Mouse (Mus musculus): Measurements from ENCODE around the gene Pax3. TPM values are rescaled to one million over a fixed set of nuclear protein-coding genes. Genes with fewer than 3 reads are reported as not detected.

The Pax3 gene
- polyA plus RNA-seq, 1 experiment from 2014 or later = 0.55 TPM

GRCm38 (mm10) chr1:78201251-78202010, 4.5 kb upstream of the Pax3 start:
- Histone ChIP-seq H3K27me3 (replicated peaks; ENCODE audit: control insufficient read depth, insufficient read depth, low read length) (peaks cover 99% of the 10 kb centered on the region), H3K27ac (ENCODE audit: low read depth, low read length) (no peak overlapping the region), H3K4me2 (no peak overlapping the region), H3K9ac (ENCODE audit: low read depth, low read length) (no peak overlapping the region), H3K4me1 (replicated peaks; ENCODE audit: control insufficient read depth, insufficient read depth, low read length) (no peaks in the 10 kb centered on the region), H3K36me3 (ENCODE audit: control insufficient read depth, insufficient read depth, low read length) (no peaks in the 10 kb centered on the region), H3K9me3 (ENCODE audit: control insufficient read depth, low read length) (no peaks in the 10 kb centered on the region), H3K4me3 (ENCODE audit: low read depth, low read length) (no peak overlapping the region)
- 2% methylated on average over 28 of the region's 28 CpGs for WGBS
- DNase-seq (ENCODE audit: low spot score) (no peak), ATAC-seq (replicated peaks; ENCODE audit: low FRiP score) (no peak)

- WGBS = 2% methylated on average over 15 of the region's 15 CpGs
- H3K36me3 ChIP-seq (ENCODE audit: control insufficient read depth, insufficient read depth, low read length) = no peaks in the 10 kb centered on the region
- no peak for DNase-seq (ENCODE audit: low spot score)
These were observed 3.3 kb upstream of the Pax3 start for GRCm38 (mm10) chr1:78200191-78200590.

GRCm38 (mm10) chr1:78199221-78199620, 2.3 kb upstream of the Pax3 start:
- no peak overlapping the region for H3K27ac ChIP-seq (ENCODE audit: low read depth, low read length)
- no peaks in the 10 kb centered on the region for H3K4me1 ChIP-seq (replicated peaks; ENCODE audit: control insufficient read depth, insufficient read depth, low read length)
- no peaks in the 10 kb centered on the region for H3K9me3 ChIP-seq (ENCODE audit: control insufficient read depth, low read length)
- ATAC-seq (replicated peaks; ENCODE audit: low FRiP score) (no peak), DNase-seq (ENCODE audit: low spot score) (no peak)
- WGBS = 6% methylated on average over 9 of the region's 9 CpGs
- no peak overlapping the region for H3K4me2 ChIP-seq
- no peaks in the 10 kb centered on the region for H3K36me3 ChIP-seq (ENCODE audit: control insufficient read depth, insufficient read depth, low read length)
- no peak overlapping the region for H3K9ac ChIP-seq (ENCODE audit: low read depth, low read length)
- H3K4me3 ChIP-seq (ENCODE audit: low read depth, low read length) = no peak overlapping the region
- peaks cover 99% of the 10 kb centered on the region for H3K27me3 ChIP-seq (replicated peaks; ENCODE audit: control insufficient read depth, insufficient read depth, low read length)

More at GRCm38 (mm10) chr1:78200191-78200590, 3.3 kb upstream of the Pax3 start:
- H3K4me1 ChIP-seq (replicated peaks; ENCODE audit: control insufficient read depth, insufficient read depth, low read length) = no peaks in the 10 kb centered on the region
- H3K27me3 ChIP-seq (replicated peaks; ENCODE audit: control insufficient read depth, insufficient read depth, low read length) = peaks cover 99% of the 10 kb centered on the region
- H3K9me3 ChIP-seq (ENCODE audit: control insufficient read depth, low read length) = no peaks in the 10 kb centered on the region
- ATAC-seq (replicated peaks; ENCODE audit: low FRiP score) = no peak
- no peak overlapping the region for H3K4me2 ChIP-seq
- H3K9ac ChIP-seq (ENCODE audit: low read depth, low read length) = no peak overlapping the region
- no peak overlapping the region for H3K4me3 ChIP-seq (ENCODE audit: low read depth, low read length)
- no peak overlapping the region for H3K27ac ChIP-seq (ENCODE audit: low read depth, low read length)

GRCm38 (mm10) chr1:78198319-78198940, 1.5 kb upstream of the Pax3 start:
- 3% methylated on average over 9 of the region's 9 CpGs for WGBS
- peaks cover 99% of the 10 kb centered on the region for H3K27me3 ChIP-seq (replicated peaks; ENCODE audit: control insufficient read depth, insufficient read depth, low read length)
- no peak overlapping the region for H3K27ac ChIP-seq (ENCODE audit: low read depth, low read length)
- ATAC-seq (replicated peaks; ENCODE audit: low FRiP score) = no peak
- no peak overlapping the region for H3K4me2 ChIP-seq
- DNase-seq (ENCODE audit: low spot score) = no peak
- H3K4me3 ChIP-seq (ENCODE audit: low read depth, low read length) = no peak overlapping the region
- H3K36me3 ChIP-seq (ENCODE audit: control insufficient read depth, insufficient read depth, low read length) = no peaks in the 10 kb centered on the region
- no peaks in the 10 kb centered on the region for H3K9me3 ChIP-seq (ENCODE audit: control insufficient read depth, low read length)
- no peaks in the 10 kb centered on the region for H3K4me1 ChIP-seq (replicated peaks; ENCODE audit: control insufficient read depth, insufficient read depth, low read length)
- no peak overlapping the region for H3K9ac ChIP-seq (ENCODE audit: low read depth, low read length)

- no peaks in the 10 kb centered on the region for H3K9me3 ChIP-seq (ENCODE audit: control insufficient read depth, low read length)
- peak overlapping the region; percentile 33 for H3K4me3 ChIP-seq (ENCODE audit: low read depth, low read length)
- ATAC-seq (replicated peaks; ENCODE audit: low FRiP score) (no peak), DNase-seq (ENCODE audit: low spot score) (peak; percentile 33)
- no peak overlapping the region for H3K27ac ChIP-seq (ENCODE audit: low read depth, low read length)
- H3K27me3 ChIP-seq (replicated peaks; ENCODE audit: control insufficient read depth, insufficient read depth, low read length) = peaks cover 99% of the 10 kb centered on the region
- H3K36me3 ChIP-seq (ENCODE audit: control insufficient read depth, insufficient read depth, low read length) = no peaks in the 10 kb centered on the region
- H3K4me1 ChIP-seq (replicated peaks; ENCODE audit: control insufficient read depth, insufficient read depth, low read length) = no peaks in the 10 kb centered on the region
- peak overlapping the region; percentile 55 for H3K4me2 ChIP-seq
- WGBS = 3% methylated on average over 21 of the region's 21 CpGs
- no peak overlapping the region for H3K9ac ChIP-seq (ENCODE audit: low read depth, low read length)
These were observed 659 bp upstream of the Pax3 start for GRCm38 (mm10) chr1:78197351-78198234.

GRCm38 (mm10) chr1:78195771-78196712, 892 bp downstream of the Pax3 start:
- no peak overlapping the region for H3K27ac ChIP-seq (ENCODE audit: low read depth, low read length)
- 1% methylated on average over 42 of the region's 42 CpGs for WGBS
- DNase-seq (ENCODE audit: low spot score) (peak; percentile 44), ATAC-seq (replicated peaks; ENCODE audit: low FRiP score) (no peak)
- peaks cover 100% of the 10 kb centered on the region for H3K27me3 ChIP-seq (replicated peaks; ENCODE audit: control insufficient read depth, insufficient read depth, low read length)
- H3K36me3 ChIP-seq (ENCODE audit: control insufficient read depth, insufficient read depth, low read length) = no peaks in the 10 kb centered on the region
- no peaks in the 10 kb centered on the region for H3K4me1 ChIP-seq (replicated peaks; ENCODE audit: control insufficient read depth, insufficient read depth, low read length)
- H3K4me2 ChIP-seq = peak overlapping the region; percentile 55
- peak overlapping the region; percentile 33 for H3K4me3 ChIP-seq (ENCODE audit: low read depth, low read length)
- H3K9me3 ChIP-seq (ENCODE audit: control insufficient read depth, low read length) = no peaks in the 10 kb centered on the region
- no peak overlapping the region for H3K9ac ChIP-seq (ENCODE audit: low read depth, low read length)

GRCm38 (mm10) chr1:78195145-78195544, 1.8 kb downstream of the Pax3 start:
- H3K36me3 ChIP-seq (ENCODE audit: control insufficient read depth, insufficient read depth, low read length) = no peaks in the 10 kb centered on the region
- peaks cover 100% of the 10 kb centered on the region for H3K27me3 ChIP-seq (replicated peaks; ENCODE audit: control insufficient read depth, insufficient read depth, low read length)
- ATAC-seq (replicated peaks; ENCODE audit: low FRiP score) (no peak), DNase-seq (ENCODE audit: low spot score) (peak; percentile 34)
- no peaks in the 10 kb centered on the region for H3K9me3 ChIP-seq (ENCODE audit: control insufficient read depth, low read length)
- H3K27ac ChIP-seq (ENCODE audit: low read depth, low read length) = no peak overlapping the region
- no peak overlapping the region for H3K9ac ChIP-seq (ENCODE audit: low read depth, low read length)
- no peaks in the 10 kb centered on the region for H3K4me1 ChIP-seq (replicated peaks; ENCODE audit: control insufficient read depth, insufficient read depth, low read length)
- 3% methylated on average over 21 of the region's 21 CpGs for WGBS
- no peak overlapping the region for H3K4me2 ChIP-seq
- no peak overlapping the region for H3K4me3 ChIP-seq (ENCODE audit: low read depth, low read length)
